Mouse (Mus musculus): Measurements from ENCODE around the gene 4930516K23Rik.

Gene 4930516K23Rik

GRCm38 (mm10) chr7:104061345-104061744, at the start of gene 4930516K23Rik:
Gene 4930516K23Rik (minus strand): TSS chr7:104061445.
- no peak for DNase-seq (ENCODE audit: inconsistent ontology term)

- DNase-seq (ENCODE audit: inconsistent ontology term) = no peak
These were observed 43.4 kb upstream of the 4930516K23Rik start, which contains the start of gene Olfr646 for GRCm38 (mm10) chr7:104104757-104104972. Gene Olfr646 (plus strand): TSS chr7:104104873.

DNA sequence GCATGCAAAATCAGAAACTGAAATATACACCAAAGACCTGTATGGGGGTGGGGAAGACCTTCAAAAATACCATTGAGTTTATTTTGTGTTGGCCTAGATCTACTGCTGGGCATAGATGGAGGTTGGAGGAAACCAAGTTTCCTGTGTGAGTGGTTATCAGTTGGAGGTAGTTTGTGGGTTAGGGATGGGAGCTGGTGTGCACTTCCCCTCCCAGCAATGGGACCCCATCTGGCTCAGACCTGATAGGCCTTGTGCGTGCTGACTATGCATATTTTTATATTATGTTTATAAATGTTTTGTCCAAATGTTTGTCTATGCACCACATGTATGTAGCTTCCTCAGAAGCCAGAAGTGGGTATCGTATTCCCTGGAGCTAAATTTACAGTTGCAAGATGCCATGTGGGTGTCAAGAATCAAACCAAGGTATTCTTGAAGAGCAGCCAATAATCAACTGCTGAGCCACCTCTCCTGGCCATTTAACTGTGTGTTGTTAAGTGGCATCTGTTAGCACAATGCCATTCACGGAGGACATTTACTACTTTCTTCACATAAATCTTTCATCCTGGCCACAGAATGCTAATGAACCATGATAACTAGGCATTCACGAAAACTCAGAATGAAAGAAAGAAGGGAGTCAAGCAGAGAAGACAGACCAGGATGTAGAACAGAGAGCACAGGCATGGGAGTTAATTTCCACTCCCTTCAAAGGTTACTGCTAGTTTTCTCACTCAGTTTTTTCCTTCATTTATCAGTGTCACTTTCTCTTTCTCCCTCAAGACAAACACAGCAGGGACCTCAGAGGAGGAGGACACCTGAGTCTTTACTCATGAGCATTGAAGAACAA, 42.9 kb upstream of the 4930516K23Rik start:
- no peak for DNase-seq (ENCODE audit: inconsistent ontology term)

- DNase-seq (ENCODE audit: inconsistent ontology term) = no peak
These were observed 24.1 kb upstream of the 4930516K23Rik start, which contains the start of gene Olfr645 for GRCm38 (mm10) chr7:104085365-104085764. Gene Olfr645 (minus strand): TSS chr7:104085465.

- no peak for DNase-seq (ENCODE audit: inconsistent ontology term)
These were observed 10.5 kb upstream of the 4930516K23Rik start, which contains the start of gene Olfr644 for GRCm38 (mm10) chr7:104071769-104072168. Gene Olfr644 (minus strand): TSS chr7:104071869.

DNA sequence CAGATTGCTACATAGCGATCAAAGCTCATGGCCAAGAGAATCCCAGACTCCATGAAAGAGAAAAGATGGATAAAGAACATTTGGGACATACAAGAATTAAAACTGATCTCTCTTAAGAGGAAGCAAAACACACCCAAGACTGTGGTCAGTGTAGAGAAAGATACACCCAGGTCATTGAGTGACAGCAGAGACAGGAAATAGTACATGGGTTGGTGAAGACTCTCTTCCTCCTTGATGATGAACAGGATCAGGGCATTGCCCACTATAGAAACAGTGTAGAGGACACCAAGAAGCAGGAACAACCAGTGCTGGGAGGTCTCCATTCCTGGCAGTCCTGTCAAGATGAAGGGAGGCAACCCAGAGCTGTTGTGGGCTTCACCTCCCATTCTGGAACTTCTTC, 2.0 kb downstream of the 4930516K23Rik start:
- DNase-seq (ENCODE audit: inconsistent ontology term) = no peak

GRCm38 (mm10) chr7:104052566-104052965, 8.7 kb downstream of the 4930516K23Rik start, which contains the start of gene Olfr642:
Gene Olfr642 (minus strand): TSS chr7:104052666.
- no peak for DNase-seq (ENCODE audit: inconsistent ontology term)

- DNase-seq (ENCODE audit: inconsistent ontology term) = no peak
These were observed 10.5 kb downstream of the 4930516K23Rik start for GRCm38 (mm10) chr7:104050745-104051144.

GRCm38 (mm10) chr7:104035145-104035544, 26.1 kb downstream of the 4930516K23Rik start, which contains the start of gene Olfr641:
Gene Olfr641 (plus strand): TSS chr7:104035445.
- no peak for DNase-seq (ENCODE audit: inconsistent ontology term)

- no peak for DNase-seq (ENCODE audit: inconsistent ontology term)
These were observed 34.3 kb downstream of the 4930516K23Rik start for GRCm38 (mm10) chr7:104026978-104027377.

DNA sequence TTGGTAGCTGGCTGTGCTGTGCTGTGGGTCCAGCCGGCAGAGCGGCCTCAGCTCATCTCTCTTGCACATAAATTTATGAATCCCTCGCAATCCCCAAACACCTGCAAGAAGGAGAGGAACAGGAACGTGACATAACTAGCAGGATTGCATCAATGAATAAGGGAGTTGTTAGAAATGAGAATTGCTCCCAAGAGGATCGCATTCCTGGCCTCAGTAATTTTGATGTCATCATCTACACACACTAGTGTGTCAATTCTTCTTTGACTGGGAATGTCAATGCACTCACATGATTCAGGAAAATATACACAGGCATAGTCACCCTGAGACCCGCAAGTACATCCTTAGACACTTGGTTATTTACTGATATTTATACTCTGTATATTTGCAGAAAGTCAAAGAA, 35.8 kb downstream of the 4930516K23Rik start, which contains the start of gene Olfr640:
TSS of gene Olfr640 (minus strand) at position 101 of the 400 bp plus-strand sequence.
- DNase-seq (ENCODE audit: inconsistent ontology term) = no peak

- DNase-seq (ENCODE audit: inconsistent ontology term) = no peak
These were observed 39.6 kb downstream of the 4930516K23Rik start for GRCm38 (mm10) chr7:104021651-104022050.

DNA sequence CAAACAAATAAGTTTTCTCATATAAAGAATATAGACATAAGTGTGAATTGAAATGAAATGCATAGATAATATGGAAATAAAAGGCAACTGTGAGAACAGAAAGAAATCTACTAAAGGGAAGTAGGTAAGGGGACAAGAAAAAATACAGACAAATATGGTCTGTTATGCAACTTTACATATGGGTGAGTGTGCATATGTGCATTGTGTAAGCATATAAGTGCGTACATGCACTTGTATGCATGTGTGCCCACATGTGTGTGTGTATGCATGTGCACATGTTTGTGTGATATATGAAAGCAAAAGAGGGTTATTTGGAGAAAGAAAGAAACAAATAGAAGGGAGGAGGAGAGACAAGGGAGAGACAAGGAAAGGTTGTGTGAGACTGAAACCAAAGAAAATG, 42.3 kb downstream of the 4930516K23Rik start:
- DNase-seq (ENCODE audit: inconsistent ontology term) = no peak

DNA sequence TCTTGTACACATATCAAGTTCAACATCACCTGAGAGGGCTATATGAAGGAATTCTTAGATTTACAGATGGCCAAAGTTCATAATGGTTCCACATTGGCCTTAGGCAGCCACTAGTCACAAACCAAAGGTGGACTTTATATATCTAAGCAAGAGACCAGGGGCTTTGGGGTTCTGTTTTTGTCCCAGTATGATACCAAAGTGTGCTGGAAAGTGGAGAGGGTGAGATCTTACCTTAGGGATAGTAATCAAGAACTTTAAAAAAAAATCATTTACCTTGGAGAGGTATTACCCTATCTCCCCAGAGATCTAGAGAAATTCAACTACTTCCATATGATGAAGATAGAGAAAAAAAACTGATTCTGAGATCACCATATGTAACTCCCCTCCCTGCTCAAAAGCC, 44.0 kb downstream of the 4930516K23Rik start, which contains the start of gene Olfr639:
TSS of gene Olfr639 (minus strand) at position 101 of the 400 bp plus-strand sequence.
- no peak for DNase-seq (ENCODE audit: inconsistent ontology term)

Data from Muller cell, postnatal 12 days (primary cell).